Mouse (Mus musculus) adrenal gland, adult 8-10 months (tissue): ENCODE measurements around the gene Ece1. TPM values are rescaled to one million over a fixed set of nuclear protein-coding genes. Genes with fewer than 3 reads are reported as not detected.
"Not testable (repeated sequence)": the region's sequence is repeated elsewhere in the genome, so short reads cannot be mapped to it uniquely, and the experiment has no call there.

Experiments
- DNase-seq: peaks from one replicate; pipeline ENCODE4 v3.0.0; 2022
- total RNA-seq, 4 experiments: library from RNA; stranded (reverse); gene quantifications; 2 replicates each; pipeline ENCODE4 v1.2.4; 2022

Ece1 gene
- total RNA-seq, 4 experiments from 2014 or later, result 248 to 380 (median 315) TPM

DNA sequence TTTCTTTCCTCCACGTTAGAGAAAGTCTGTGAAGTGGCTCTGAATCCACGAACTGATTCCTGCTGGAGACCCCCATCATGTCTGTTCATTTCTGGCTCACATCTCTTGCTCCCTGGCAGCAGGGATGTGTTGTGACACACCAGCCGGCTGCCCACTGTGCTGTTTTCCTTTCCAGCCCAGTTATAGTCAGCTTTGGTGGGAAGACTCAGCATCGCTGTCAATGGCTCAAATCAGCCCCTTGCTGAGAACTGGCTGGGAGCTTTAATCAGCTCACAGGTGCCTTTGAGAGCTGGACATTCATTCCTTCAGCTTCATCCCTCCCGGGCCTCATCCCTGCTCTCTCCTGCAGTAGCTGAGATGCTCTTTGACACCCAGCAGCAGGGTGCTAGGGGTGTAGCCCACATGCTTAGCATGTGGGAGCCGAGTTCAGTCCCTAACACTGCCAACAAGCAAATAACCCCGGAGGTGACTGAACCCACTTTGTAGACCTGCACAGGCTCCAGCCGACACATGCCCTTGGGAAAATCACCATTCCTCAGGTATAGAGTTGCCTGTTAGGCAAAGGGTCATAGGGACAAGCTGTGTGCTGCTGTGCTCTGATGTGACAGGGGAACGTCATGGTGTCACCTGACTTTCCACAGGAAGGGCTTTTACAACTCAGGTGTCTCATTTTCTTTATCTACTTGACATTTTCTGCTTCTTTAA, 80.9 kb downstream of the Ece1 start:
- DNase-seq, result no peak

DNA sequence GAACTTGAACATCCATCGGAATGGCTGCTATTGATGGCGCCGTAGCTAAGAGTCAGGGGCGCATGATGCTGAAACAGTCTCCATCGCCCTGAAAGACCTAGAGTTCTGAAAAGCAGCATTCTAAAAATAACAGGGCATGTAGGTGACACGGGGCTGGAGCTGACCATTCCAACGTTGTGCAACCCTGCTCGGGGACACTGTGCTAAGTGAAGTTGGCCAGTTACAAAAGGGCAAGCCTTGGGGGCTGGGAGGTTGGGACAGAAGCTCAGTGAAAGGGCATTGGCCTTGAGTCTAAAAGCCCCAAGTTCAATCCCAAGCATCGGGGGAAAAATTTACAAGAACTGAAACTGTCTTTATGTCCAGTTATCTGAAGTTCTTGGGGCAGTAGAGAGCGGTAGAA, 81.5 kb downstream of the Ece1 start:
- peak; percentile 57 for DNase-seq

DNA sequence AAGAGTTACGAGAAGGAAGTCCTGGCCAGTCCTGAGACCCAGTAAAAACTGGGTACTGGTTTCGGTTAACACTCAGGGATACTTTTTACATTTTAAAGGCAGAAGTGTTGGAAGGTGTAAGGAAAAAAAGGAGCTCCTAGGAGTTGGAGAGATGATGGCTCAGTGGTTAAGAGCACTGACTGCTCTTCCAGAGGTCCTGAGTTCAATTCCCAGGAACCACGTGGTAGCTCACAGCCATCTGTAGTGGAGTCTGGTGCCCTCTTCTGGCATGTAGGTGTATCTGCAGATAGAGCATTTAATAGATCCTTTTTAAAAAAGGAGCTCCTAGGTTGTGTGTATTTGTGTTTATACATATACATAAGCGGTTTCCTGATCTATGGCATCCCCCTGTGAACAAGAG, 83.3 kb downstream of the Ece1 start:
- DNase-seq, result no peak

DNA sequence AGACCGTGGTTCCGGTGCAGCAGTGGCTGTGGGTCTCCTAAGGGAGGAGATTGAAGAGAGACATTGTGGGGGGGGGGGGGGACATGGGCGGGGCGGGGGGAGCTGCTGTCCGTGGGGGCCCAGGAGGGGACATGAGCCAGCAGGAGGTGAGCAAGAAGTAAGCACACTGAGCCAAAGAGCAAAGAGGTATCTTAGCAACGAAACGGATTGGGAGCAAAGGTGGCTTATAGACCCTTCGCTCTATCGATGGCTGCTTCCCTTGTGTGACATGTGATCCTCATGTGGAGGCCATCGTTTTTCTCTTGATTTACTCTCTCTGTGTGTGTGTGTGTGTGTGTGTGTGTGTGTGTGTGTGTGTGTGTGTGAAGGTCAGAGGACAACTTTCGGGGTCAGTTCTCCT, 84.4 kb downstream of the Ece1 start:
- no peak for DNase-seq

DNA sequence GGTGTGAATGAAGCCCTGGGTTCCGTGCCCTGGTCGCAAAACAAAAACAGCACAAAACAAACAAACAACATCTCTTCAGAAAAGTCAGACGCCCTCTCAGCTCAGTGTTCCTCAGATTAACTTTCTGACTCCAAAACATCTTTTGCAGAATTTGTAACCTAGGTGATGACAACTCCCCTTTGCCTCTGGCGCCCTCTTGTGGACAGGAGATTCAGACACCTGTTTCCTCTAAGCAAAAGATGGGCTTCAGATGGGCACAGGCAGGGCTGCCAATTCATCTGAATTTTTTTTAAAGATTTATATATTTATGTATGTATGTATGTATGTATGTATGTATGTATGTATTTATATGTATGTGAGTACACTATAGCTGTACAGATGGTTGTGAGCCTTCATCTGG, 90.8 kb downstream of the Ece1 start:
- DNase-seq, result no peak

DNA sequence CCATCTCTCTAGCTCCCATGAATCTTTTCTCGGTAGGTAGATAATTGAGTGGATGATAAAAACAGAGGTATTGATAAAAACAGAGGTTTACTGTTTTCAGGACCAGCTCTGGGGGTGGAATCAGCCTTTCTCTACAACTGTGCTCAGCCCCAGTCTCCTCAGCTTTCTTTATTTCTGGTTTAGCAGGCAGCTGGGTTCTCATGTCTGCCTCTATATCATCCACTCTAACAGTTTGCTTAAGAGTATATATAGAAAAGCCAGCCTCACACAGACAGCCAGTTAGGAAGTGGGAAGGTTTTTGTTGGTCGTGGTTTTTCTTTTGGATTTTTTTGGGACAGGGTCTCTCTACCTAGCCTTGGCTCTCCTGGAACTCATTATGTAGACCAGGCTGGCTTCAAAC, 92.1 kb downstream of the Ece1 start:
- no peak for DNase-seq

DNA sequence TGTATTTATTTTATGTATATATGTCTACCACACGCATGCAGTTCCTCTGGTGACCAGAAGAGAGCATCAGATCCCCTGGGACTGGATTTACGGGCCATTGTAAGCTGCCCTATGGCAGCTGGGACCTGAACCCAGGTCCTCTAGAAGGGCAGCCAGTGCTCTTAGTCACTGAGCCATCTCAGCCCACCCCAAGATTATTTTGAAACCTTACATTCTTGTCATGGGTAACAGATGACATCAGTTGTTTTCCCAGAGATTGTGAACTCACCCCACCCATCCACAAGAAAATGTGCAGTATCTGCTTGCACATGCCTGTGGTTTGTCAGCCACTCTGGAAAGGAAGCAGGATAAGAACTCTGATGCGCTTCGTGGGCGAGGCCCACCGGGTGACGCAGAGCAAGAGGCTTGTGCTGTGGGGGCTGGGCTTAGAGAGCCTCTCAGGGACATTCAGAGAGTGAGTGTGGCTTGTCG, 92.9 kb downstream of the Ece1 start:
- DNase-seq, result no peak

DNA sequence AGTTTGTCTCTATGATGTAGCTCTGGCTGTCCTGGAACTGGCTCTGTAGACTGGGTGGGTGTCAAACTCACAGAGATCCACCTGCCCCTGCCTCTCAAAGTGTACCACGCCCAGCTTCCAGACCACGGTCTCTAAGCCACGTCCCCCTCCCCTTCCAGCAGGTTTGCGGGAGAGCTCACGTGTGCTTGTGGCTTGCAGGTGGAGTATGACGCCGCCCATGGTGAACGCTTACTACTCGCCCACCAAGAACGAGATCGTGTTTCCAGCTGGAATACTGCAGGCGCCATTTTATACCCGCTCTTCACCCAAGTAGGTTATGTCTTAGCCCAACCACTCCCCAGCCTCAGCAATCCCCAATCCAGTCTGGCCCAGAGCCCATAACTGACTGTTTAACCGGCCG, 94.2 kb downstream of the Ece1 start:
- no peak for DNase-seq

DNA sequence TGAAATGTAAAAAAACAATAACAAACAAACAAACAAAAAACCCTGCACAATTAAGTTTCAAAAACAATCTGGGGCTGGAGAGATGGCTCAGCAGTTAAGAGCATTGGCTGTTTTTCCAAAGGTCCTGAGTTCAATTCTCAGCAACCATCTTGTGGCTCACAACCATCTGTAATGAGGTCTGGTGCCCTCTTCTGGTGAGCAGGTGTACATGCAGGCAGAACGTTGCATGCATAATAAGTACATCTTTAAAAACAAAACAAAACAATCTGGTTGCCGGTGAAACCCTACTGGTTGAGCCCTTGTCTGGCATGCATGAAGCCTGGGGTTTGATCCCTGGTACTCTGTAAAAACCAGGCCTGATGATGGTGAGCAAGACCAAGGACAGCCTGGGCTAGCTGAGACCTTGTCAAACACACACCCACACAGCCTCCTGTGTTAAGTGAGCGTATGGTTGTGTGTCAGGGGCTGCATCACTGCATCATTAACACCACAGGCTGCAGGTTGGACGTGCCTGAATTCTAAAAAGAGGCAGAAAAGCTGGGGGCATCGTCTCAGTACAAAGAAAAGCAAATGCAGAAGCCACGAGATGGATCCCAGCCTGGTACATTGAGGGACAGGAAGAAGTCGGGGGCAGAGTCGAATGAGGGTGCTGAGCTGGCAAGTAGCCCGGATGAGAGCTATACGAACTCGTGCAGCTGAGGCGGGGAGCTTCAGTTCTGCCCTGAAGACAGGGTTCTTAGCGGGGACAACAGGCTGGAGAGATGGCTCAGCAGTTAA, 98.0 kb downstream of the Ece1 start:
- DNase-seq, result no peak

DNA sequence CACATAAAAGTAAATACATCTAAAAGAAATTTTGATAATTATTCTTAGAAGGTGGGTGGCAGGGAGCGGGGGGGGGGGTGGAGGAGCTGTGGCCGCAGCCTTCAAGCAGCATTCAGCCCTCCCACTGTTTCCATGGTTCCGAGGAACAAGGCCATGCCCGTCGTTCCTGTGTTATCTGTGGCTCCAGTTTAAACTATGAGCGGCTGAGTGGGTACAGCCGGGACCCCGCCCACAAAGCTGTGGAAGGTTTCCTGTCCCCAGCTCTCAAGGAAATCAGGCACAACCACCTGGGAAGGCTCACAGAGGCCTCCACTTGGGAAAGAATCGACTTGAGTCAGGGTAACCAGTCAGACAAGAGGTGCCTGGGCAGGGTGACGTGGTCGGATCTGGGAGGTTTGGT, 98.7 kb downstream of the Ece1 start:
- no peak for DNase-seq

DNA sequence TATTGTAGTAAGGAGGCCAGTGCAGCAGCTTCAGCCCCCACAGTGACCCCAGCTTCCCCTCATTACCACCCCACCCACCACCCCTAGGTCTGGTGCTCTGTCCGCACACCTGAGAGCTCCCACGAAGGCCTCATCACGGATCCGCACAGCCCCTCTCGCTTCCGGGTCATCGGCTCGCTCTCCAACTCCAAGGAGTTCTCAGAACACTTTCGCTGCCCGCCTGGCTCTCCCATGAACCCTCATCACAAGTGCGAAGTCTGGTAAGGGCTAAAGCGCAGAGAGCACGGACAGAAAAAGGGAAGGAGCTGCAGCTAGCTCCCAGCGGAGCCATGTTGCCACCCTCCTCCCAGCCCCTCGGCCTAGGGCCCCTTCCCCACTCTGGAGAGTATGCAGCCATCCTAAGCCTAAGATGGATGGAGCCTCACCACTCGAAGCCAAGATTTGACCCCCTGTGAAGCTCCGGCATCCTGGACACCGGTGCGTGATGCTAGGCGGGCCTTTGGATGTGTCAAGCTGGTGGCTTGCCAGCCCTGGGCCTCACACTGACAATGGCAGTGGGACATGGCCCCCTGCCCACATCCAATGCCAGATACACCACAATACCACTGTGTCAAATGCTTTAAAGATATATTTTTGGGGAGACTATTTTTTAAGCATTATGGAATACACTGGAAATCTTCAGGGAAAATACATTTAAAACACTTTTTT, 100.8 kb downstream of the Ece1 start:
- DNase-seq, result no peak

DNA sequence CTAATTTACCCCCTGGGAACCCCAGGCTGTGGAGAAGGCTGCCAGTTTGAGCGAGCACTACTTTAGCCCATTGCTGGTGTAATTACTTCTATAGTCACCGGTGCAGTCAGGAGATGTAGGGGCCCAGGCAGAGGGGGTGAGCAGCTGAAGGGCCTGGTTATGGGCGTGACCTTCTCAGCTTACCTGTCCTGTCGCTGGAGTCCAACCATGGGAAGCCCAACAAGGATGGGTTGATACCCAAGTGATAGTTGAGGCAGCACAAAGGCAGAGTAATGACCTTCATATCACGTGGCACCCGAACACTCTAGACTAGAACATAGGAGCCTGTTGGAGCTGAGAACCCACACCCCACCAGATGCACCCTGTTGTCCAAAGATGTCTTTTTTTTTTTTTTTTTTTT, 101.4 kb downstream of the Ece1 start:
- DNase-seq, result no peak

DNA sequence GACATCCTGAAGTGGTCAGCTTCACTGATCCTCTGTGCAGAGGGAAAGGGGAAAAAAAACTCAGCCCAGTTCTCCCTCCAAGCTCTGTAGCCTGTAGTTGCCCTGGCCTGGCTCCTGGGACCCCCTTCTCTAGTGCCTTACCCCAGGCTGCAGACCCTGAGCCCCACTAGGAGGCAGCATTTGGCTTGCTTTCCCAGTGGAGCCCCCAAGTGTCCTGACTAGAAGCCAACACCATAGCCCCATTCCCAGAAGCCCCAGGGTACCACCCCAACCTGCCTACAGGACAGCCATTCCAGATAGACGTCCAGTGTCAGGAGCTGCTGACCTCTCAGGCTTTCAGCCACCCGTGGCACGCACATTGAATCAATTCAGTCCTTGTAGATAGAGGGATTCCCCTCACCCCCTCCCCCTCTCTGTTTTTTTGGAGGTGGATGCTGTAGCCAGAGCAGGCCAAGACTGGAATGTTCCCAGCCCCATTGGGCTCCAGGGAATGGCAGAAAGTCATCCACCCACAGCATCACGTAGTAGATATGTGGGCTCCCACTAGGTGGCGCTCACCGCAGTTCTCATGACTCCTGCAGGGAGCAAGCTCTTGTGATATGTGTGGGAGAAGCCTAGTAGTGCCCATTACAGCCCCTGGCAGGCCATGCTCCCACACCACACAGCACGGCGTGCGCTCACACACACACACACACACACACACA, 102.0 kb downstream of the Ece1 start:
- peak; percentile 55 for DNase-seq

DNA sequence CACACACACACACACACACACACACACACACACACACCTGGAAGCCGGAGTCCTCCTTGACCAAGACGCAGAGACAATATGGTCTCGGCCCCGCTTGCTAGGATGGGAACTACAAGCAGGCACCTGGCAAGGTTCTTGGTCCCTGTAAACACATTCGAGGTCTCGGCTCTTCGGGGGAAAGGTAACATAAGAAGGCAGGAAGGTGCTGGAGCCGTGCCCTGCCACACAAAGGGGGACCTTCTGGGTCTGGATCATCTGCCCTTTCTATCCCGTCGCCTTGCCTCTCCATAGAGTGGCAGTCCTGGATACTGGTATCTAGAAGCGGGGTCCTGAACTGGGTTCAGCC, 102.5 kb downstream of the Ece1 start:
- no peak for DNase-seq

DNA sequence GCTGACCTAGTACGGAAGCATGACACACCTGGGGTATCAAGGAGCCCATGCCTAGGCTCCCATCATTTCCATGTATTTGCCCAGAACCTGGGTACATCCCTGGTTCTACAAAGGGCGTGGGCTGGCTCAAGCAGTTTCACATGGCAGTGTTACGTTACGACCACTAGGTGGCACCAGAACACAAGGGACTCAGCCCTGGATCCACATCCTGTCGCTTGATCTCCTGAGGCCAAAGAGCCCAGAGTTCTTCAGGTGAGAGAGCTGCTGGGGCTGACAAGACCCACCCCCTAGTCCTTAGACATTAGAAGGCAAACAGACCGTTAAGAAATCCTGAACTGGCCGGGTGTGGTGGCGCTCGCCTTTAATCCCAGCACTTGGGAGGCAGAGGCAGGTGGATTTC, 106.2 kb downstream of the Ece1 start:
- peak; percentile 65 for DNase-seq

DNA sequence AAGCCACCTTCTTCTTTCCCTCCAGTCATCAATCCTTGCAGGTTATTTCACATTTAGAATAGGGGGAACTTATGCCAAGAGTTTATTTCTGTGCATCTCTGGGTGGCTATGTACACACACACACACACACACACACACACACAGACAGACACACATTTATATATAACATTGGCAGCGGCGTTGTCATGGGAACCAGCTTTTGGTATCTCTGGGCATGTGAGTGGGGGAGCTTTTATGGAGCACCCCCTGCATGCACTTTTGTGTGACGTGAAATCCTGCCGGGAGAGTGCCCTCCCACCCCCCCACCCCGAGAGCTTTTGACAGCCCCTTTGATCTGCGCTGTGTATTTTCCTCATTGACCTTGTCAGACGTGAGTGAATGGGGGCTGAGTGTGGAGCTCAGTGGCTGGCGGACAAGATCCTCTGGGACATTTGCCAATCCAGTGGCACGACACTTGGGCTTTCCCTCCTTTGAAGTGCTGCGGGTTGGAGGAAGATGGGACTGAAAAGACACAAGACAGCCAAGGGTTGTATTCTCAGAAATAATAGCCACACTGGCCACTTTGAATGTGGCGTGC, 108.7 kb downstream of the Ece1 start:
- DNase-seq, result not testable (repeated sequence)

DNA sequence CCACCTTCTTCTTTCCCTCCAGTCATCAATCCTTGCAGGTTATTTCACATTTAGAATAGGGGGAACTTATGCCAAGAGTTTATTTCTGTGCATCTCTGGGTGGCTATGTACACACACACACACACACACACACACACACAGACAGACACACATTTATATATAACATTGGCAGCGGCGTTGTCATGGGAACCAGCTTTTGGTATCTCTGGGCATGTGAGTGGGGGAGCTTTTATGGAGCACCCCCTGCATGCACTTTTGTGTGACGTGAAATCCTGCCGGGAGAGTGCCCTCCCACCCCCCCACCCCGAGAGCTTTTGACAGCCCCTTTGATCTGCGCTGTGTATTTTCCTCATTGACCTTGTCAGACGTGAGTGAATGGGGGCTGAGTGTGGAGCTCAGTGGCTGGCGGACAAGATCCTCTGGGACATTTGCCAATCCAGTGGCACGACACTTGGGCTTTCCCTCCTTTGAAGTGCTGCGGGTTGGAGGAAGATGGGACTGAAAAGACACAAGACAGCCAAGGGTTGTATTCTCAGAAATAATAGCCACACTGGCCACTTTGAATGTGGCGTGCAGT, 112.9 kb downstream of the Ece1 start:
- not testable (repeated sequence) for DNase-seq

DNA sequence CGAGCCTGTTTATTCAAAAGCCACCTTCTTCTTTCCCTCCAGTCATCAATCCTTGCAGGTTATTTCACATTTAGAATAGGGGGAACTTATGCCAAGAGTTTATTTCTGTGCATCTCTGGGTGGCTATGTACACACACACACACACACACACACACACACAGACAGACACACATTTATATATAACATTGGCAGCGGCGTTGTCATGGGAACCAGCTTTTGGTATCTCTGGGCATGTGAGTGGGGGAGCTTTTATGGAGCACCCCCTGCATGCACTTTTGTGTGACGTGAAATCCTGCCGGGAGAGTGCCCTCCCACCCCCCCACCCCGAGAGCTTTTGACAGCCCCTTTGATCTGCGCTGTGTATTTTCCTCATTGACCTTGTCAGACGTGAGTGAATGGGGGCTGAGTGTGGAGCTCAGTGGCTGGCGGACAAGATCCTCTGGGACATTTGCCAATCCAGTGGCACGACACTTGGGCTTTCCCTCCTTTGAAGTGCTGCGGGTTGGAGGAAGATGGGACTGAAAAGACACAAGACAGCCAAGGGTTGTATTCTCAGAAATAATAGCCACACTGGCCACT, 117.1 kb downstream of the Ece1 start:
- DNase-seq, result not testable (repeated sequence)

DNA sequence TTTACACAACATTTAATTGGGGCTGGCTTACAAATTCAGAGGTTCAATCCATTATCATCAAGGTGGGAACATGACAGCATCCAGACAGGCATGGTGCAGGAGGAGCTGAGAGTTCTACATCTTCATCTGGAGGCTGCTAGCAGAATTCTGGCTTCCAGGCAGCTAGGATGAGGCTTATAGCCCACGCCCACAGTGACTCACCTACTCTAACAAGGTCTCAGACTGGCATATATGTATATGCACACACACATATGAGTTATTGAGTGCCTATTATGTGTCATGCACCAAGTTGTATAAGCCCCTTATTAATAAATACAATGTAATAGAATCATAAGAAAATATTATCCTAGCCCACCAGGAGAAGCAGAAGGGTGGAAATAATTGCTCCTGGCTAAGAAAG, 120.8 kb downstream of the Ece1 start:
- DNase-seq, result no peak

DNA sequence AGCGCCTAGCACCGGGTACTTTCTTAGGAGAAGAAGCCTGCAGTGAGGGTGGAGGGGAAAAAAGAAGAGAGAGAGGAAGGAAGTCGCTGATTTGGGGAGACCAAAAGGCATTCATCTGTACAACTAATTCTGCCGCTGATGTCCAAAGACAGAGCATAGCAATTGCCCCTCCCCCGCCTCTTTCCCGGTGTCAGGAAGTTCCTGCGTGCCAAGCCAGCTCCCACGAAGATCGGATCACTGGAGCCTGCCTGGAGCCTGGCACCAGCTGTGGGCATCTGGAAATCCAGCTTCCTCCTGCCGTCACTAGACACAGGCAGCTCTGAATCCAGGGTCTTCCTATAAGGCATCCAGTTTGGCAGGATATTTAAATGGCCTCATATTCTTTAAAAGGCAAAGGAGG, 122.2 kb downstream of the Ece1 start:
- DNase-seq, result no peak

DNA sequence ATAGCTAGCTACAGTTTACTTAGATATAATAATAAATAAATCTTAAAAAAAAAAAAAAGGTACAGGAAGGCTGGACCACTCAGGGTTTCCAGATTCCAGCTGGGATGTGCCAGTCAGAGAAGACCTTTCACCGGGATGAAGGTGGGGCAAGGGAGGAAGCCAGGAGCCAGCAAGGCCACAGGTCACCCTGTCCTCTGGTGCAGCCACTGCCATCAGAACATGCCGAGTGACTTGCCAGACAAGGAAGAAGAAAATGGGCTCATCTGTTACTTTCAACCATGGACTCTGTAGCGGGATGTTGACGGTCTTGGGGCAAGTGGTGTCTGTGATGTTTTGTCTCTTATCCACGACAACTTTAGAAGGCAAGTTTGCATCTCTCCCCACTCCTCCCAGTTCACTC, 122.7 kb downstream of the Ece1 start:
- no peak for DNase-seq

DNA sequence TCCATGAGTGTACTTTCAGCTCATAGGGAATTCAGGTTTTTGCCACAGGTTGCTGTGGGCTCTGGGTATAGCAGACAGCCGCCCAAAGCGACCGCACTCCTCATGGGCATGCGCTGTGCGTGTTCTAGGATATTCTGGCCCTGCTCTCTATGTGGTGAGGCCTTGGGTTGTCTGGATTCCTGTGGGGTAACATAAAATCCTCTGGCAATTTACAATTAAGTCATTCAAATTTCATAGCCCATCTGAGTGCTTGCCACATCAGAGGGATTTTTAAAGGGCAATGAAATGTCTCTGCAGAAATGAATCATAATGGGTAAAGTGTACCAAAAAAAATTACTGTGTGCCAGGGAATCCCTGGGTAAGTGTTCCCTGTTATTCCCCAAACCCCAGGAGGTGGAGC, 127.4 kb downstream of the Ece1 start:
- no peak for DNase-seq
